Mouse (Mus musculus): Measurements from ENCODE around the gene Wdr76. TPM values are rescaled to one million over a fixed set of nuclear protein-coding genes. Genes with fewer than 3 reads are reported as not detected.
"Not testable (repeated sequence)": the region's sequence is repeated elsewhere in the genome, so short reads cannot be mapped to it uniquely, and the experiment has no call there.

Wdr76 gene
- 2.6 and 2.9 TPM in 2 replicates for polyA plus RNA-seq (2015; fragmentation: Nextera tagmentation; extraction: Ambion mirVana)

- ATAC-seq = peak; percentile 94
- 0 out of 2 replicates have a peak, but pooled peaks have one; percentile 3 for TF ChIP-seq EP300 (IDR thresholded peaks at IDR 0.05)
- TF ChIP-seq CTCF (IDR thresholded peaks at IDR 0.05) = peak; percentile 37
- H3K4me1 ChIP-seq (ENCODE audit: insufficient read depth, low read depth, low read length); H3K27me3 ChIP-seq (replicated peaks; ENCODE audit: insufficient read depth, low read length); H3K36me3 ChIP-seq (ENCODE audit: insufficient read depth, low read length); H3K9me3 ChIP-seq (ENCODE audit: low read length): not testable (repeated sequence)
- peak within 1 kb of the TSS; percentile 70 for H3K9ac ChIP-seq (replicated peaks; ENCODE audit: low read depth)
- peak within 1 kb of the TSS; percentile 55 for H3K4me3 ChIP-seq (ENCODE audit: low read depth, low read length)
- 2% methylated on average over 32 of the region's 42 CpGs for WGBS
- DNase-seq (ENCODE audit: low spot score) = peak; percentile 95
- peak within 1 kb of the TSS; percentile 58 for H3K4me2 ChIP-seq (replicated peaks; ENCODE audit: low read depth, low read length)
- peak within 1 kb of the TSS; percentile 72; the same call in 1 of the 2 replicates for H3K27ac ChIP-seq (ENCODE audit: low read length)
Measured at GRCm38 (mm10) chr2:121505942-121506882, at the start of gene Wdr76, which contains the start of gene Mfap1a. Gene Wdr76, plus strand, starts transcription at chr2:121506723. Gene Mfap1a, minus strand, starts transcription at chr2:121506665.

GRCm38 (mm10) chr2:121460071-121460470, 46.5 kb upstream of the Wdr76 start:
- TF ChIP-seq EP300 (IDR thresholded peaks at IDR 0.05) = no peak
- TF ChIP-seq CTCF (IDR thresholded peaks at IDR 0.05) = no peak
- Histone ChIP-seq H3K4me2 (replicated peaks; ENCODE audit: low read depth, low read length) (no peak overlapping the region), H3K4me1 (ENCODE audit: insufficient read depth, low read depth, low read length) (peaks cover 6% of the 10 kb centered on the region; the same call in 1 of the 2 replicates), H3K4me3 (ENCODE audit: low read depth, low read length) (no peak overlapping the region), H3K9me3 (ENCODE audit: low read length) (no peaks in the 10 kb centered on the region), H3K36me3 (ENCODE audit: insufficient read depth, low read length) (no peaks in the 10 kb centered on the region), H3K27me3 (replicated peaks; ENCODE audit: insufficient read depth, low read length) (no peaks in the 10 kb centered on the region), H3K9ac (replicated peaks; ENCODE audit: low read depth) (no peak overlapping the region), H3K27ac (ENCODE audit: low read length) (no peak overlapping the region)
- WGBS = 49% methylated on average over 2 of the region's 2 CpGs
- no peak for DNase-seq (ENCODE audit: low spot score)
- no peak for ATAC-seq

GRCm38 (mm10) chr2:121468982-121469381, 37.5 kb upstream of the Wdr76 start:
- H3K9me3 ChIP-seq (ENCODE audit: low read length); H3K36me3 ChIP-seq (ENCODE audit: insufficient read depth, low read length); H3K9ac ChIP-seq (replicated peaks; ENCODE audit: low read depth); DNase-seq (ENCODE audit: low spot score); H3K27ac ChIP-seq (ENCODE audit: low read length); H3K27me3 ChIP-seq (replicated peaks; ENCODE audit: insufficient read depth, low read length); ATAC-seq; H3K4me2 ChIP-seq (replicated peaks; ENCODE audit: low read depth, low read length); H3K4me1 ChIP-seq (ENCODE audit: insufficient read depth, low read depth, low read length); H3K4me3 ChIP-seq (ENCODE audit: low read depth, low read length): not testable (repeated sequence)
- 40% methylated on average over 1 of the region's 6 CpGs for WGBS

- not testable (repeated sequence) for H3K9ac ChIP-seq (replicated peaks; ENCODE audit: low read depth); H3K9me3 ChIP-seq (ENCODE audit: low read length); H3K27ac ChIP-seq (ENCODE audit: low read length); H3K4me1 ChIP-seq (ENCODE audit: insufficient read depth, low read depth, low read length); H3K4me3 ChIP-seq (ENCODE audit: low read depth, low read length); H3K27me3 ChIP-seq (replicated peaks; ENCODE audit: insufficient read depth, low read length); DNase-seq (ENCODE audit: low spot score); H3K4me2 ChIP-seq (replicated peaks; ENCODE audit: low read depth, low read length); H3K36me3 ChIP-seq (ENCODE audit: insufficient read depth, low read length); ATAC-seq
- WGBS = 91% methylated on average over 3 of the region's 3 CpGs
Measured at GRCm38 (mm10) chr2:121472783-121473182, 33.7 kb upstream of the Wdr76 start.

GRCm38 (mm10) chr2:121473301-121474179, 33.0 kb upstream of the Wdr76 start, which contains the start of gene Mfap1b:
Gene Mfap1b, minus strand, starts transcription at chr2:121474067.
- Histone ChIP-seq H3K4me3 (ENCODE audit: low read depth, low read length) (peak within 1 kb of the TSS; percentile 60), H3K4me2 (replicated peaks; ENCODE audit: low read depth, low read length) (peak within 1 kb of the TSS; percentile 59), H3K9ac (replicated peaks; ENCODE audit: low read depth) (peak within 1 kb of the TSS; percentile 62), H3K27ac (ENCODE audit: low read length) (peak within 1 kb of the TSS; percentile 77)
- peak; percentile 98 for ATAC-seq
- DNase-seq (ENCODE audit: low spot score) = peak; percentile 96
- not testable (repeated sequence) for H3K4me1 ChIP-seq (ENCODE audit: insufficient read depth, low read depth, low read length); H3K36me3 ChIP-seq (ENCODE audit: insufficient read depth, low read length); H3K27me3 ChIP-seq (replicated peaks; ENCODE audit: insufficient read depth, low read length); H3K9me3 ChIP-seq (ENCODE audit: low read length)
- WGBS = 5% methylated on average over 35 of the region's 41 CpGs

GRCm38 (mm10) chr2:121474180-121474535, 32.4 kb upstream of the Wdr76 start:
- Histone ChIP-seq H3K4me1 (ENCODE audit: insufficient read depth, low read depth, low read length) (no peaks in the 10 kb centered on the region), H3K4me2 (replicated peaks; ENCODE audit: low read depth, low read length) (peak overlapping the region; percentile 59), H3K9me3 (ENCODE audit: low read length) (no peaks in the 10 kb centered on the region), H3K9ac (replicated peaks; ENCODE audit: low read depth) (peak overlapping the region; percentile 62; the same call in 1 of the 2 replicates), H3K27ac (ENCODE audit: low read length) (peak overlapping the region; percentile 77; the same call in 1 of the 2 replicates), H3K36me3 (ENCODE audit: insufficient read depth, low read length) (0 out of 2 replicates have a peak, but pooled peaks cover 4% of the 10 kb centered on the region), H3K4me3 (ENCODE audit: low read depth, low read length) (peak overlapping the region; percentile 60), H3K27me3 (replicated peaks; ENCODE audit: insufficient read depth, low read length) (no peaks in the 10 kb centered on the region)
- DNase-seq (ENCODE audit: low spot score) (no peak), ATAC-seq (peak; percentile 35)
- TF ChIP-seq EP300 (IDR thresholded peaks at IDR 0.05) (no peak), CTCF (IDR thresholded peaks at IDR 0.05) (no peak)
- WGBS = 25% methylated on average over 8 of the region's 8 CpGs

- not testable (repeated sequence) for H3K27ac ChIP-seq (ENCODE audit: low read length); H3K36me3 ChIP-seq (ENCODE audit: insufficient read depth, low read length); DNase-seq (ENCODE audit: low spot score); H3K27me3 ChIP-seq (replicated peaks; ENCODE audit: insufficient read depth, low read length); H3K4me2 ChIP-seq (replicated peaks; ENCODE audit: low read depth, low read length); H3K9ac ChIP-seq (replicated peaks; ENCODE audit: low read depth); H3K4me1 ChIP-seq (ENCODE audit: insufficient read depth, low read depth, low read length); ATAC-seq; H3K9me3 ChIP-seq (ENCODE audit: low read length); H3K4me3 ChIP-seq (ENCODE audit: low read depth, low read length)
- WGBS = 96% methylated on average over 2 of the region's 2 CpGs
Measured at GRCm38 (mm10) chr2:121475306-121475705, 31.2 kb upstream of the Wdr76 start.

Measured in lung, postnatal 0 days (tissue).